Mouse (Mus musculus) naive thymus-derived CD4-positive, alpha-beta T cell, adult 2 months (primary cell): ENCODE measurements around the gene Rwdd2a.
A peak's percentile ranks its signal among the peaks of the same experiment; 100 is the strongest.

ENCODE experiments used
- DNase-seq: peaks from one replicate; pipeline ENCODE4 v3.0.0-alpha.2; 2011; ENCODE audit warnings: low read depth

Rwdd2a gene

GRCm38 (mm10) chr9:86571540-86572135 lies at the start of gene Rwdd2a, which contains the start of gene Pgm3:
Rwdd2a (plus strand) TSS chr9:86571991.
Pgm3 (minus strand) TSS chr9:86571842.
- DNase-seq, result peak; percentile 97

GRCm38 (mm10) chr9:86522335-86522734 lies 49.5 kb upstream of the Rwdd2a start:
- DNase-seq, result no peak

- DNase-seq, result no peak
These were observed 46.2 kb upstream of the Rwdd2a start for GRCm38 (mm10) chr9:86525600-86525999.

- no peak for DNase-seq
These were observed 37.7 kb upstream of the Rwdd2a start for GRCm38 (mm10) chr9:86534071-86534470.

GRCm38 (mm10) chr9:86543451-86543850 lies 28.3 kb upstream of the Rwdd2a start:
- no peak for DNase-seq

GRCm38 (mm10) chr9:86544559-86544958 lies 27.2 kb upstream of the Rwdd2a start:
- DNase-seq, result no peak

- no peak for DNase-seq
These were observed 22.1 kb upstream of the Rwdd2a start for GRCm38 (mm10) chr9:86549637-86550162.

GRCm38 (mm10) chr9:86550717-86551116 lies 21.1 kb upstream of the Rwdd2a start:
- DNase-seq, result no peak

- no peak for DNase-seq
These were observed 17.9 kb upstream of the Rwdd2a start for GRCm38 (mm10) chr9:86553886-86554285.

GRCm38 (mm10) chr9:86554641-86555040 lies 17.1 kb upstream of the Rwdd2a start:
- no peak for DNase-seq

GRCm38 (mm10) chr9:86560543-86560942 lies 11.2 kb upstream of the Rwdd2a start:
- DNase-seq, result no peak

- DNase-seq, result no peak
These were observed 2.4 kb upstream of the Rwdd2a start for GRCm38 (mm10) chr9:86569314-86569910.

- no peak for DNase-seq
These were observed 1.4 kb upstream of the Rwdd2a start for GRCm38 (mm10) chr9:86570261-86570890.

GRCm38 (mm10) chr9:86570946-86571345 lies 845 bp upstream of the Rwdd2a start:
- peak; percentile 21 for DNase-seq

- no peak for DNase-seq
These were observed 405 bp downstream of the Rwdd2a start for GRCm38 (mm10) chr9:86572196-86572595.

GRCm38 (mm10) chr9:86572636-86573291 lies 973 bp downstream of the Rwdd2a start:
- peak; percentile 92 for DNase-seq

- DNase-seq, result no peak
These were observed 2.0 kb downstream of the Rwdd2a start for GRCm38 (mm10) chr9:86573616-86574303.

GRCm38 (mm10) chr9:86575178-86575577 lies 3.4 kb downstream of the Rwdd2a start:
- no peak for DNase-seq

GRCm38 (mm10) chr9:86579657-86580056 lies 7.9 kb downstream of the Rwdd2a start:
- DNase-seq, result peak; percentile 33

GRCm38 (mm10) chr9:86583740-86584139 lies 11.9 kb downstream of the Rwdd2a start:
- DNase-seq, result peak; percentile 83

GRCm38 (mm10) chr9:86587019-86587795 lies 15.4 kb downstream of the Rwdd2a start:
- no peak for DNase-seq
